Mouse (Mus musculus) midbrain, embryonic 14.5 days (tissue): Measurements from ENCODE around the gene Prkce. TPM values are rescaled to one million over a fixed set of nuclear protein-coding genes. Genes with fewer than 3 reads are reported as not detected.

Experiments
- ATAC-seq: fragments of 200-750 bp; cut with Nextera tagmentation; 2 replicates; pipeline ENCODE4 v1.8.0; 2017; ENCODE audit warnings: moderate number of reproducible peaks, moderate library complexity; ENCODE audit not compliant: low FRiP score, low TSS enrichment
- DNase-seq: peaks from one replicate; pipeline ENCODE4 v3.0.0-alpha.2; 2015
- H3K27ac ChIP-seq: fragments of 300-500 bp; sonication (generic); replicated peaks from 2 replicates; pipeline ENCODE4 v1.5.1; 2014; ENCODE audit warnings: mild to moderate bottlenecking, low read depth, low read length, moderate library complexity
- H3K27me3 ChIP-seq: fragments of 300-500 bp; sonication (generic); 2 replicates; pipeline ENCODE4 v1.6.1; 2014; ENCODE audit warnings: low read length, control low read depth, mixed read lengths; ENCODE audit not compliant: control insufficient read depth, insufficient read depth
- H3K36me3 ChIP-seq: fragments of 300-500 bp; sonication (generic); 2 replicates; pipeline ENCODE4 v1.6.1; 2014; ENCODE audit warnings: low read length, control low read depth; ENCODE audit not compliant: control insufficient read depth, insufficient read depth
- H3K4me1 ChIP-seq: fragments of 300-500 bp; sonication (generic); 2 replicates; pipeline ENCODE4 v1.6.1; 2014; ENCODE audit warnings: mild to moderate bottlenecking, antibody characterized with exemption, low read length, control low read depth; ENCODE audit not compliant: control insufficient read depth, insufficient read depth
- H3K4me2 ChIP-seq: fragments of 300-500 bp; sonication (generic); 2 replicates; pipeline ENCODE4 v1.6.1; 2014; ENCODE audit warnings: mild to moderate bottlenecking, low read length, moderate library complexity
- H3K4me3 ChIP-seq: fragments of 300-500 bp; sonication (generic); replicated peaks from 2 replicates; pipeline ENCODE4 v1.5.1; 2014; ENCODE audit warnings: low read depth, low read length
- H3K9ac ChIP-seq: fragments of 300-500 bp; sonication (generic); replicated peaks from 2 replicates; pipeline ENCODE4 v1.6.1; 2014; ENCODE audit warnings: mild to moderate bottlenecking, low read length, moderate library complexity
- H3K9me3 ChIP-seq: fragments of 300-500 bp; sonication (generic); 2 replicates; pipeline ENCODE4 v1.6.1; 2016; ENCODE audit warnings: low read length, control low read depth, mixed read lengths; ENCODE audit not compliant: control insufficient read depth
- WGBS: fragments of 180-500 bp; shearing (Covaris S2); extraction: QIAGEN DNeasy Blood & Tissue Kit; methylation state at CpG from one replicate; pipeline ENCODE4 v1.1.7; 2014; 5-methylcytosine and 5-hydroxymethylcytosine counted together
- polyA plus RNA-seq: library from polyadenylated mRNA; unstranded; fragments of >200 nt; fragmentation: Nextera tagmentation; extraction: Ambion mirVana; gene quantifications from 2 replicates; pipeline ENCODE4 v1.2.1, GENCODE M21; 2014

The Prkce gene
- polyA plus RNA-seq, 1 experiment from 2014 or later: 25.4 TPM

GRCm38 (mm10) chr17:86253884-86254283 lies 86.3 kb downstream of the Prkce start:
- no peaks in the 10 kb centered on the region for H3K27me3 ChIP-seq
- 0 out of 2 replicates have a peak, but pooled peaks cover 3% of the 10 kb centered on the region for H3K9me3 ChIP-seq
- H3K4me1 ChIP-seq: no peaks in the 10 kb centered on the region
- no peak overlapping the region for H3K9ac ChIP-seq
- H3K36me3 ChIP-seq: no peaks in the 10 kb centered on the region
- DNase-seq (peak; percentile 32), ATAC-seq (no peak)
- H3K27ac ChIP-seq: no peak overlapping the region
- H3K4me3 ChIP-seq: no peak overlapping the region
- WGBS: 85% methylated on average over 9 of the region's 9 CpGs
- no peak overlapping the region for H3K4me2 ChIP-seq

GRCm38 (mm10) chr17:86254285-86254684 lies 86.7 kb downstream of the Prkce start:
- ATAC-seq (0 out of 2 replicates have a peak, but pooled peaks have one; percentile 40), DNase-seq (peak; percentile 63)
- no peaks in the 10 kb centered on the region for H3K27me3 ChIP-seq
- no peaks in the 10 kb centered on the region for H3K36me3 ChIP-seq
- H3K9ac ChIP-seq: no peak overlapping the region
- WGBS: 93% methylated on average over 8 of the region's 8 CpGs
- H3K4me3 ChIP-seq: no peak overlapping the region
- H3K9me3 ChIP-seq: 0 out of 2 replicates have a peak, but pooled peaks cover 3% of the 10 kb centered on the region
- no peaks in the 10 kb centered on the region for H3K4me1 ChIP-seq
- H3K4me2 ChIP-seq: no peak overlapping the region
- peak overlapping the region; percentile 41; the same call in 1 of the 2 replicates for H3K27ac ChIP-seq

- DNase-seq (no peak), ATAC-seq (no peak)
- H3K36me3 ChIP-seq: no peaks in the 10 kb centered on the region
- no peaks in the 10 kb centered on the region for H3K27me3 ChIP-seq
- H3K4me3 ChIP-seq: no peak overlapping the region
- H3K9ac ChIP-seq: no peak overlapping the region
- no peak overlapping the region for H3K4me2 ChIP-seq
- H3K9me3 ChIP-seq: 0 out of 2 replicates have a peak, but pooled peaks cover 3% of the 10 kb centered on the region
- H3K4me1 ChIP-seq: no peaks in the 10 kb centered on the region
- 94% methylated on average over 6 of the region's 6 CpGs for WGBS
- H3K27ac ChIP-seq: no peak overlapping the region
These were observed 87.4 kb downstream of the Prkce start for GRCm38 (mm10) chr17:86254978-86255377.

- H3K4me2 ChIP-seq: no peak overlapping the region
- ATAC-seq: no peak
These were observed 89.1 kb downstream of the Prkce start for GRCm38 (mm10) chr17:86256730-86257131.

GRCm38 (mm10) chr17:86261067-86261466 lies 93.5 kb downstream of the Prkce start:
- DNase-seq (peak; percentile 55), ATAC-seq (no peak)
- H3K9me3 ChIP-seq: no peaks in the 10 kb centered on the region
- WGBS: 56% methylated on average over 8 of the region's 8 CpGs
- no peak overlapping the region for H3K4me2 ChIP-seq
- H3K27me3 ChIP-seq: no peaks in the 10 kb centered on the region
- no peak overlapping the region for H3K27ac ChIP-seq
- no peak overlapping the region for H3K9ac ChIP-seq
- H3K4me1 ChIP-seq: 0 out of 2 replicates have a peak, but pooled peaks cover 7% of the 10 kb centered on the region
- no peak overlapping the region for H3K4me3 ChIP-seq
- no peaks in the 10 kb centered on the region for H3K36me3 ChIP-seq

More at GRCm38 (mm10) chr17:86256730-86257131, 89.1 kb downstream of the Prkce start:
- H3K36me3 ChIP-seq: no peaks in the 10 kb centered on the region
- H3K9ac ChIP-seq: no peak overlapping the region
- WGBS: 88% methylated on average over 10 of the region's 10 CpGs
- no peaks in the 10 kb centered on the region for H3K27me3 ChIP-seq
- 0 out of 2 replicates have a peak, but pooled peaks cover 3% of the 10 kb centered on the region for H3K9me3 ChIP-seq
- no peak for DNase-seq
- no peak overlapping the region for H3K4me3 ChIP-seq
- no peak overlapping the region for H3K27ac ChIP-seq
- 0 out of 2 replicates have a peak, but pooled peaks cover 7% of the 10 kb centered on the region for H3K4me1 ChIP-seq

- Histone ChIP-seq H3K9ac (no peak overlapping the region), H3K4me2 (no peak overlapping the region), H3K36me3 (no peaks in the 10 kb centered on the region), H3K4me3 (no peak overlapping the region), H3K9me3 (no peaks in the 10 kb centered on the region), H3K27ac (no peak overlapping the region), H3K27me3 (no peaks in the 10 kb centered on the region), H3K4me1 (0 out of 2 replicates have a peak, but pooled peaks cover 7% of the 10 kb centered on the region)
- 94% methylated on average over 11 of the region's 11 CpGs for WGBS
- no peak for ATAC-seq
- DNase-seq: no peak
These were observed 96.5 kb downstream of the Prkce start for GRCm38 (mm10) chr17:86263985-86264649.

- ATAC-seq (peak; percentile 48; the same call in 1 of the 2 replicates), DNase-seq (peak; percentile 46)
- Histone ChIP-seq H3K36me3 (no peaks in the 10 kb centered on the region), H3K4me1 (0 out of 2 replicates have a peak, but pooled peaks cover 4% of the 10 kb centered on the region), H3K9ac (no peak overlapping the region), H3K4me2 (no peak overlapping the region), H3K9me3 (no peaks in the 10 kb centered on the region), H3K4me3 (no peak overlapping the region), H3K27me3 (no peaks in the 10 kb centered on the region), H3K27ac (no peak overlapping the region)
- 85% methylated on average over 6 of the region's 6 CpGs for WGBS
These were observed 98.5 kb downstream of the Prkce start for GRCm38 (mm10) chr17:86266051-86266450.

GRCm38 (mm10) chr17:86267126-86267760 lies 99.7 kb downstream of the Prkce start:
- no peak for ATAC-seq
- Histone ChIP-seq H3K27ac (no peak overlapping the region), H3K4me3 (no peak overlapping the region), H3K4me2 (no peak overlapping the region), H3K9ac (no peak overlapping the region), H3K36me3 (no peaks in the 10 kb centered on the region), H3K9me3 (no peaks in the 10 kb centered on the region), H3K27me3 (no peaks in the 10 kb centered on the region), H3K4me1 (no peaks in the 10 kb centered on the region)
- no peak for DNase-seq
- WGBS: 79% methylated on average over 6 of the region's 6 CpGs
